Mouse (Mus musculus) spleen, embryonic (tissue): ENCODE measurements around the gene Abat.

Experiments used
- CTCF ChIA-PET: fragments of 350-600 bp; sonication (Branson Sonifier 250); formaldehyde crosslinking; loops from one replicate; lab custom pipeline; 2022; lab: Charles Lee

Gene Abat

GRCm38 (mm10) chr16:8670041-8671035 is 157.1 kb downstream of the Abat start:
- CTCF ChIA-PET: no interaction called here
